Mouse (Mus musculus) lung, adult 18-20 months (tissue): ENCODE data around the gene Nfic.

ENCODE experiments used
- DNase-seq, 2 experiments: peaks; one replicate each; pipeline ENCODE4 v3.0.0; 2022; ENCODE audit warnings: mixed read lengths in 2 of 2

The Nfic gene

GRCm38 (mm10) chr10:81429092-81429491 is 26.3 kb downstream of the Nfic start:
- peak in 1 of 2 experiments; percentile 8 for DNase-seq

GRCm38 (mm10) chr10:81428507-81428870 is 26.9 kb downstream of the Nfic start:
- DNase-seq, result peak in 1 of 2 experiments; percentile 4

- DNase-seq, result peak in 1 of 2 experiments; percentile 4
Observed at GRCm38 (mm10) chr10:81427804-81428506, 27.5 kb downstream of the Nfic start.

- no peak for DNase-seq
Observed at GRCm38 (mm10) chr10:81427327-81427726, 28.1 kb downstream of the Nfic start.

GRCm38 (mm10) chr10:81426897-81427296 is 28.5 kb downstream of the Nfic start:
- peak; percentile 76 for DNase-seq

GRCm38 (mm10) chr10:81426081-81426671 is 29.3 kb downstream of the Nfic start:
- DNase-seq, result peak; percentile 21 to 28

GRCm38 (mm10) chr10:81425236-81425850 is 30.1 kb downstream of the Nfic start:
- DNase-seq, result peak; percentile 17 to 23

- DNase-seq, result peak; percentile 48 to 66
Observed at GRCm38 (mm10) chr10:81424246-81425051, 31.0 kb downstream of the Nfic start.

- DNase-seq, result no peak
Observed at GRCm38 (mm10) chr10:81423476-81424245, 31.8 kb downstream of the Nfic start.

GRCm38 (mm10) chr10:81422661-81423217 is 32.7 kb downstream of the Nfic start:
- DNase-seq, result no peak

GRCm38 (mm10) chr10:81422191-81422590 is 33.2 kb downstream of the Nfic start:
- peak; percentile 70 to 78 for DNase-seq

- peak; percentile 7 to 13 for DNase-seq
Observed at GRCm38 (mm10) chr10:81421797-81422100, 33.7 kb downstream of the Nfic start.

- DNase-seq, result peak in 1 of 2 experiments; percentile 3
Observed at GRCm38 (mm10) chr10:81421041-81421796, 34.2 kb downstream of the Nfic start.

GRCm38 (mm10) chr10:81420191-81420767 is 35.2 kb downstream of the Nfic start:
- DNase-seq, result peak; percentile 9 to 17

GRCm38 (mm10) chr10:81419111-81419928 is 36.1 kb downstream of the Nfic start:
- peak; percentile 1 to 2 for DNase-seq

- DNase-seq, result peak in 1 of 2 experiments; percentile 5
Observed at GRCm38 (mm10) chr10:81418216-81419070, 37.0 kb downstream of the Nfic start.

- peak in 1 of 2 experiments; percentile 55 for DNase-seq
Observed at GRCm38 (mm10) chr10:81417227-81418215, 37.9 kb downstream of the Nfic start.
